Mouse (Mus musculus): ENCODE data around the gene Jakmip3. TPM values are rescaled to one million over a fixed set of nuclear protein-coding genes. Genes with fewer than 3 reads are reported as not detected.

The Jakmip3 gene
- total and polyA plus RNA-seq, 3 experiments: not detected

- TF ChIP-seq MAFK (IDR thresholded peaks at IDR 0.05; ENCODE audit: borderline replicate concordance, low read depth, low read length) (no peak), MYC (IDR thresholded peaks at IDR 0.05; ENCODE audit: low read depth, low read length) (0 out of 2 replicates have a peak, but pooled peaks have one; percentile 15), ZMIZ1 (IDR thresholded peaks at IDR 0.05; ENCODE audit: low read depth, low read length) (no peak), ZKSCAN1 (IDR thresholded peaks at IDR 0.05; ENCODE audit: low read depth, low read length) (no peak), USF2 (IDR thresholded peaks at IDR 0.05; ENCODE audit: borderline replicate concordance in 1 of 2, insufficient read depth in 1 of 2, low read depth in 1 of 2, low read length in 2 of 2) (no peak), HCFC1 (IDR thresholded peaks at IDR 0.05; ENCODE audit: low read depth, low read length) (no peak; the same call in 1 of the 2 replicates), TBP (IDR thresholded peaks at IDR 0.05; ENCODE audit: low read depth, low read length) (peak; percentile 93), NELFE (IDR thresholded peaks at IDR 0.05; ENCODE audit: low read depth, low read length) (no peak; the same call in 1 of the 2 replicates), SIN3A (IDR thresholded peaks at IDR 0.05; ENCODE audit: low read length) (peak; percentile 89), RCOR1 (IDR thresholded peaks at IDR 0.05; ENCODE audit: low read depth, low read length) (no peak), ETS1 (IDR thresholded peaks at IDR 0.05; ENCODE audit: low read depth, low read length) (no peak), POLR2A (IDR thresholded peaks at IDR 0.05; ENCODE audit: control insufficient read depth in 1 of 2, insufficient read depth in 1 of 2, low read depth in 1 of 2, low read length in 2 of 2, poor library complexity in 1 of 2) (0 out of 4 replicates have a peak, but pooled peaks of 1 of the 2 experiments have one; percentile 22), MAX (IDR thresholded peaks at IDR 0.05; ENCODE audit: low read length) (no peak), GATA1 (IDR thresholded peaks at IDR 0.05; ENCODE audit: low read depth, low read length) (no peak), TAL1 (IDR thresholded peaks at IDR 0.05; ENCODE audit: low read length) (peak; percentile 25; the same call in 1 of the 2 replicates), MEF2A (IDR thresholded peaks at IDR 0.05; ENCODE audit: extremely low read depth, insufficient replicate concordance, low read depth, low read length, poor library complexity, severe bottlenecking) (0 out of 2 replicates have a peak, but pooled peaks have one; percentile 67), UBTF (IDR thresholded peaks at IDR 0.05; ENCODE audit: borderline replicate concordance, insufficient read depth, low read depth, low read length) (0 out of 2 replicates have a peak, but pooled peaks have one; percentile 34), POLR2AphosphoS5 (IDR thresholded peaks at IDR 0.05; ENCODE audit: borderline replicate concordance, low read depth, low read length) (no peak), JUND (IDR thresholded peaks at IDR 0.05; ENCODE audit: low read depth, low read length) (no peak), MAZ (IDR thresholded peaks at IDR 0.05; ENCODE audit: low read depth, low read length) (no peak), MXI1 (IDR thresholded peaks at IDR 0.05; ENCODE audit: low read depth, low read length) (peak; percentile 71), CHD2 (IDR thresholded peaks at IDR 0.05; ENCODE audit: low read length) (no peak)
Observed at GRCm38 (mm10) chr7:138919156-138919944, 21.2 kb upstream of the Jakmip3 start (continued).

- Histone ChIP-seq H3K4me1 (ENCODE audit: control insufficient read depth in 1 of 2, insufficient read depth in 2 of 2, low read length in 2 of 2) (0 out of 4 replicates have a peak, but pooled peaks cover 0 to 5% of the 10 kb centered on the region in 2 experiments), H3K79me2 (ENCODE audit: control insufficient read depth, insufficient read depth, low read length, poor library complexity) (no peaks in the 10 kb centered on the region), H3K9ac (ENCODE audit: control insufficient read depth, low read depth, low read length, poor library complexity, severe bottlenecking) (no peak overlapping the region), H3K27me3 (ENCODE audit: control insufficient read depth in 1 of 2, insufficient read depth in 2 of 2, low read length in 2 of 2) (no peaks in the 10 kb centered on the region), H3K9me3 (replicated peaks; ENCODE audit: insufficient read depth, low read length) (no peaks in the 10 kb centered on the region), H3K4me3 (ENCODE audit: control insufficient read depth in 1 of 2, insufficient read depth in 1 of 2, low read depth in 2 of 2, low read length in 2 of 2) (no peak overlapping the region), H3K36me3 (ENCODE audit: control insufficient read depth in 1 of 2, insufficient read depth in 2 of 2, low read length in 2 of 2) (no peaks in the 10 kb centered on the region), H3K27ac (ENCODE audit: control insufficient read depth, low read depth, low read length) (no peak overlapping the region)
- no peak for DNase-seq (ENCODE audit: low read depth, low spot score)
- TF ChIP-seq E2F4 (IDR thresholded peaks at IDR 0.05; ENCODE audit: borderline replicate concordance, low read depth, low read length) (no peak), USF2 (IDR thresholded peaks at IDR 0.05; ENCODE audit: borderline replicate concordance in 1 of 2, insufficient read depth in 1 of 2, low read depth in 1 of 2, low read length in 2 of 2) (no peak)
Observed at GRCm38 (mm10) chr7:138921611-138922010, 18.9 kb upstream of the Jakmip3 start.

Measured in MEL (cell line).